28 mouse cellular contexts compared by ENCODE assay signal in genomic region chr17:84213464-84213863, GRCm38 (mm10).
"Had no signal": no experiment of that assay in that cellular context is flagged by ENCODE, and none has a peak within 500 bp of the region (broad histone marks: within the 10 kb centered on the region; RNA-seq: fewer than 3 reads in every experiment).

No protein-coding gene starts in this region.

- H3K27me3 ChIP-seq: embryonic facial prominence, embryonic 12.5 days; embryonic facial prominence, embryonic 13.5 days; embryonic facial prominence, embryonic 15.5 days; forebrain, embryonic 12.5 days; forebrain, embryonic 13.5 days; forebrain, embryonic 15.5 days had no signal

- H3K36me3 ChIP-seq: forebrain, embryonic 15.5 days had no signal

- ATAC-seq: forebrain, embryonic 13.5 days; forebrain, embryonic 14.5 days; forebrain, embryonic 15.5 days; forebrain, embryonic 16.5 days; forebrain, postnatal 0 days had no signal

- H3K9me3 ChIP-seq: embryonic facial prominence, embryonic 10.5 days; embryonic facial prominence, embryonic 12.5 days; embryonic facial prominence, embryonic 13.5 days; embryonic facial prominence, embryonic 15.5 days; forebrain, embryonic 10.5 days; forebrain, embryonic 12.5 days; forebrain, embryonic 13.5 days; forebrain, embryonic 15.5 days had no signal

- H3K4me1 ChIP-seq: embryonic facial prominence, embryonic 10.5 days; embryonic facial prominence, embryonic 12.5 days; embryonic facial prominence, embryonic 13.5 days; embryonic facial prominence, embryonic 15.5 days; forebrain, embryonic 12.5 days; forebrain, embryonic 13.5 days had no signal

- DNase-seq: cerebellum, adult 18-20 months; cerebellum, adult 2 months; cerebellum, adult 8-10 months; cerebellum, adult 9-10 months; cerebellum, adult 9-11 months; cerebellum, postnatal 10 days; cerebellum, postnatal 14 days; cerebellum, postnatal 25 days; cerebellum, postnatal 36 days; embryo, embryonic 11 days; forebrain, postnatal 0 days; gastrocnemius, adult 2 months; gastrocnemius, postnatal 10 days; gastrocnemius, postnatal 14 days; gastrocnemius, postnatal 25 days; gastrocnemius, postnatal 36 days; heart, adult 11 months had no signal

- H3K27ac ChIP-seq: embryonic facial prominence, embryonic 10.5 days; embryonic facial prominence, embryonic 12.5 days; embryonic facial prominence, embryonic 13.5 days; embryonic facial prominence, embryonic 15.5 days; forebrain, embryonic 10.5 days; forebrain, embryonic 12.5 days; forebrain, embryonic 13.5 days; forebrain, embryonic 15.5 days; gastrocnemius, adult 2 months had no signal

- H3K4me3 ChIP-seq: embryonic facial prominence, embryonic 10.5 days; embryonic facial prominence, embryonic 12.5 days; embryonic facial prominence, embryonic 13.5 days; embryonic facial prominence, embryonic 15.5 days; erythroblast, embryonic 14.5 days; forebrain, embryonic 10.5 days; forebrain, embryonic 12.5 days; forebrain, embryonic 13.5 days; forebrain, embryonic 15.5 days; gastrocnemius, adult 2 months had no signal

- H3K4me2 ChIP-seq: embryonic facial prominence, embryonic 12.5 days; embryonic facial prominence, embryonic 13.5 days; embryonic facial prominence, embryonic 15.5 days; forebrain, embryonic 12.5 days; forebrain, embryonic 13.5 days; forebrain, embryonic 15.5 days had no signal

- H3K9ac ChIP-seq: embryonic facial prominence, embryonic 12.5 days; embryonic facial prominence, embryonic 13.5 days; embryonic facial prominence, embryonic 15.5 days; forebrain, embryonic 12.5 days; forebrain, embryonic 13.5 days; forebrain, embryonic 15.5 days; forebrain, postnatal 0 days had no signal
